ENCODE assay signal across 28 mouse cellular contexts in genomic region chr16:55134961-55135360, GRCm38 (mm10).
A peak's percentile ranks its signal among the peaks of the same experiment; 100 is the strongest.
DNase-seq lines count a peak whose midpoint lies in the region; ATAC-seq and TF ChIP-seq lines count a peak whose summit lies in the region.
"Had no signal": no experiment of that assay in that cellular context is flagged by ENCODE, and none has a peak within 500 bp of the region (broad histone marks: within the 10 kb centered on the region; RNA-seq: fewer than 3 reads in every experiment).

No protein-coding gene starts in this region.

- no peaks in the 10 kb centered on the region for H3K36me3 ChIP-seq in forebrain, embryonic 11.5 days (ENCODE audit: control insufficient read depth, insufficient read depth, low read length)
- no peaks in the 10 kb centered on the region for H3K36me3 ChIP-seq in forebrain, embryonic 16.5 days (ENCODE audit: control insufficient read depth, insufficient read depth)
- H3K36me3 ChIP-seq in forebrain, embryonic 14.5 days (ENCODE audit: control insufficient read depth, insufficient read depth, low read length) = no peaks in the 10 kb centered on the region
- H3K36me3 ChIP-seq in forebrain, embryonic 15.5 days = no peaks in the 10 kb centered on the region
- H3K36me3 ChIP-seq in kidney, adult 2 months (ENCODE audit: control insufficient read depth, insufficient read depth, low read length) = no peaks in the 10 kb centered on the region
- no peaks in the 10 kb centered on the region for H3K36me3 ChIP-seq in midbrain, postnatal 0 days (ENCODE audit: insufficient read depth, low read length)
- H3K36me3 ChIP-seq in midbrain, embryonic 15.5 days (replicated peaks) = no peaks in the 10 kb centered on the region
- H3K36me3 ChIP-seq: embryonic facial prominence, embryonic 13.5 days; embryonic facial prominence, embryonic 15.5 days; forebrain, embryonic 10.5 days; G1E had no signal

- H3K4me1 ChIP-seq in forebrain, embryonic 11.5 days (replicated peaks; ENCODE audit: control insufficient read depth, insufficient read depth, low read length) = no peaks in the 10 kb centered on the region
- H3K4me1 ChIP-seq in forebrain, embryonic 16.5 days (replicated peaks; ENCODE audit: control insufficient read depth, insufficient read depth, low read length) = no peaks in the 10 kb centered on the region
- no peaks in the 10 kb centered on the region for H3K4me1 ChIP-seq in forebrain, embryonic 14.5 days (ENCODE audit: control insufficient read depth, insufficient read depth, low read length)
- no peaks in the 10 kb centered on the region for H3K4me1 ChIP-seq in forebrain, embryonic 15.5 days
- H3K4me1 ChIP-seq in kidney, adult 2 months (ENCODE audit: control insufficient read depth, insufficient read depth, low read length) = no peaks in the 10 kb centered on the region
- no peaks in the 10 kb centered on the region for H3K4me1 ChIP-seq in midbrain, postnatal 0 days (ENCODE audit: insufficient read depth, low read length)
- H3K4me1 ChIP-seq in midbrain, embryonic 15.5 days = no peaks in the 10 kb centered on the region
- H3K4me1 ChIP-seq: embryonic facial prominence, embryonic 13.5 days; embryonic facial prominence, embryonic 15.5 days; forebrain, embryonic 10.5 days had no signal

- H3K4me3 ChIP-seq in forebrain, embryonic 11.5 days (ENCODE audit: low read depth, low read length) = no peak overlapping the region
- no peak overlapping the region for H3K4me3 ChIP-seq in forebrain, embryonic 16.5 days (replicated peaks; ENCODE audit: low read length)
- H3K4me3 ChIP-seq in forebrain, embryonic 14.5 days (ENCODE audit: low read depth, low read length) = no peak overlapping the region
- H3K4me3 ChIP-seq in forebrain, embryonic 15.5 days = no peak overlapping the region
- H3K4me3 ChIP-seq in kidney, adult 2 months (ENCODE audit: insufficient read depth, low read depth, low read length) = no peak overlapping the region
- H3K4me3 ChIP-seq in midbrain, postnatal 0 days (ENCODE audit: low read depth, low read length) = no peak overlapping the region
- no peak overlapping the region for H3K4me3 ChIP-seq in midbrain, embryonic 15.5 days
- H3K4me3 ChIP-seq: embryonic facial prominence, embryonic 13.5 days; embryonic facial prominence, embryonic 15.5 days; erythroblast, embryonic 14.5 days; forebrain, embryonic 10.5 days had no signal

- no peak for TF ChIP-seq POLR2A in kidney, adult 2 months (IDR thresholded peaks at IDR 0.05; ENCODE audit: low read depth, low read length)

- DNase-seq in forebrain, embryonic 11.5 days (ENCODE audit: low spot score) = no peak
- peak; percentile 13 for DNase-seq in forebrain, embryonic 14.5 days (ENCODE audit: low spot score)
- peak; percentile 7 for DNase-seq in kidney, adult 2 months
- no peak for DNase-seq in kidney, adult 8-10 months
- DNase-seq in midbrain, postnatal 0 days (ENCODE audit: low spot score) = peak; percentile 2
- DNase-seq: adrenal gland, adult 8-10 months; adrenal gland, postnatal 14 days; adrenal gland, postnatal 36 days; B cell, adult 2 months; cerebellum, adult 11 months; cerebellum, adult 18-20 months; cerebellum, adult 8-10 months; cerebellum, adult 9-11 months; cerebellum, postnatal 14 days; cerebellum, postnatal 36 days; embryo, embryonic 11 days had no signal

- H3K9ac ChIP-seq in forebrain, embryonic 11.5 days (ENCODE audit: low read length) = no peak overlapping the region
- H3K9ac ChIP-seq in forebrain, embryonic 16.5 days (replicated peaks; ENCODE audit: low read depth, low read length) = no peak overlapping the region
- no peak overlapping the region for H3K9ac ChIP-seq in forebrain, embryonic 14.5 days (ENCODE audit: low read length)
- no peak overlapping the region for H3K9ac ChIP-seq in forebrain, embryonic 15.5 days (replicated peaks)
- H3K9ac ChIP-seq in midbrain, postnatal 0 days (replicated peaks; ENCODE audit: low read length, poor library complexity, severe bottlenecking) = no peak overlapping the region
- H3K9ac ChIP-seq in midbrain, embryonic 15.5 days = no peak overlapping the region
- H3K9ac ChIP-seq: embryonic facial prominence, embryonic 13.5 days; embryonic facial prominence, embryonic 15.5 days had no signal

- H3K27ac ChIP-seq in forebrain, embryonic 11.5 days (ENCODE audit: low read depth, low read length) = no peak overlapping the region
- no peak overlapping the region for H3K27ac ChIP-seq in forebrain, embryonic 16.5 days (ENCODE audit: low read length)
- no peak overlapping the region for H3K27ac ChIP-seq in forebrain, embryonic 14.5 days (ENCODE audit: low read depth, low read length)
- H3K27ac ChIP-seq in forebrain, embryonic 15.5 days (replicated peaks) = no peak overlapping the region
- H3K27ac ChIP-seq in kidney, adult 2 months (ENCODE audit: insufficient read depth, low read depth, low read length) = no peak overlapping the region
- no peak overlapping the region for H3K27ac ChIP-seq in midbrain, postnatal 0 days (ENCODE audit: low read depth, low read length)
- H3K27ac ChIP-seq in midbrain, embryonic 15.5 days = no peak overlapping the region
- H3K27ac ChIP-seq: embryonic facial prominence, embryonic 13.5 days; embryonic facial prominence, embryonic 15.5 days; forebrain, embryonic 10.5 days had no signal

- ATAC-seq in forebrain, embryonic 11.5 days (replicated peaks; ENCODE audit: low FRiP score) = peak; percentile 71
- no peak for ATAC-seq in forebrain, embryonic 16.5 days
- 0 out of 2 replicates have a peak, but pooled peaks have one; percentile 54 for ATAC-seq in forebrain, embryonic 14.5 days
- ATAC-seq in forebrain, embryonic 15.5 days (replicated peaks) = no peak
- ATAC-seq in midbrain, postnatal 0 days (ENCODE audit: low FRiP score) = no peak
- ATAC-seq in midbrain, embryonic 15.5 days (replicated peaks) = no peak
- ATAC-seq: activated CD4-positive, CD25-positive, alpha-beta regulatory T cell, adult 4 months; CD4-positive, CD25-positive, alpha-beta regulatory T cell, adult 4 months; Patski had no signal

- no peak overlapping the region for H3K4me2 ChIP-seq in forebrain, embryonic 11.5 days (ENCODE audit: low read depth, low read length, severe bottlenecking)
- H3K4me2 ChIP-seq in forebrain, embryonic 16.5 days (ENCODE audit: low read length) = no peak overlapping the region
- no peak overlapping the region for H3K4me2 ChIP-seq in forebrain, embryonic 14.5 days (ENCODE audit: low read length)
- H3K4me2 ChIP-seq in forebrain, embryonic 15.5 days (replicated peaks) = no peak overlapping the region
- no peak overlapping the region for H3K4me2 ChIP-seq in midbrain, postnatal 0 days (ENCODE audit: low read depth, low read length, poor library complexity, severe bottlenecking)
- no peak overlapping the region for H3K4me2 ChIP-seq in midbrain, embryonic 15.5 days
- H3K4me2 ChIP-seq: embryonic facial prominence, embryonic 13.5 days; embryonic facial prominence, embryonic 15.5 days had no signal

- no peak for TF ChIP-seq CTCF in kidney, adult 2 months (conservative IDR thresholded peaks at IDR 0.05; ENCODE audit: insufficient read depth, insufficient read length, low read depth, low read length)
- no peak for TF ChIP-seq CTCF in midbrain, postnatal 0 days (IDR thresholded peaks at IDR 0.05)

- H3K9me3 ChIP-seq in forebrain, embryonic 11.5 days (ENCODE audit: control insufficient read depth, low read length) = no peaks in the 10 kb centered on the region
- no peaks in the 10 kb centered on the region for H3K9me3 ChIP-seq in forebrain, embryonic 16.5 days (ENCODE audit: control insufficient read depth, low read length)
- H3K9me3 ChIP-seq in forebrain, embryonic 14.5 days (replicated peaks; ENCODE audit: control insufficient read depth, low read length) = no peaks in the 10 kb centered on the region
- H3K9me3 ChIP-seq in forebrain, embryonic 15.5 days = no peaks in the 10 kb centered on the region
- no peaks in the 10 kb centered on the region for H3K9me3 ChIP-seq in midbrain, postnatal 0 days (ENCODE audit: low read length)
- H3K9me3 ChIP-seq in midbrain, embryonic 15.5 days = no peaks in the 10 kb centered on the region
- H3K9me3 ChIP-seq: embryonic facial prominence, embryonic 13.5 days; embryonic facial prominence, embryonic 15.5 days; forebrain, embryonic 10.5 days had no signal

- H3K27me3 ChIP-seq in forebrain, embryonic 11.5 days (ENCODE audit: control insufficient read depth, insufficient read depth, low read length) = no peaks in the 10 kb centered on the region
- no peaks in the 10 kb centered on the region for H3K27me3 ChIP-seq in forebrain, embryonic 16.5 days (replicated peaks; ENCODE audit: control insufficient read depth, insufficient read depth, low read length)
- H3K27me3 ChIP-seq in forebrain, embryonic 14.5 days (replicated peaks; ENCODE audit: control insufficient read depth, insufficient read depth, low read length) = no peaks in the 10 kb centered on the region
- no peaks in the 10 kb centered on the region for H3K27me3 ChIP-seq in forebrain, embryonic 15.5 days
- no peaks in the 10 kb centered on the region for H3K27me3 ChIP-seq in kidney, adult 2 months (replicated peaks; ENCODE audit: control insufficient read depth, insufficient read depth, low read length)
- no peaks in the 10 kb centered on the region for H3K27me3 ChIP-seq in midbrain, postnatal 0 days (ENCODE audit: insufficient read depth, low read length)
- no peaks in the 10 kb centered on the region for H3K27me3 ChIP-seq in midbrain, embryonic 15.5 days (replicated peaks)
- H3K27me3 ChIP-seq: CH12.LX; embryonic facial prominence, embryonic 13.5 days; embryonic facial prominence, embryonic 15.5 days had no signal

Comparison
In these comparisons a context has a peak if more than half of its experiments do, and no peak if none do; other contexts are left out.
1. ATAC-seq: peak in forebrain, embryonic 11.5 days (single experiment) and forebrain, embryonic 14.5 days (single experiment); none in forebrain, embryonic 16.5 days (single experiment), forebrain, embryonic 15.5 days (single experiment), midbrain, postnatal 0 days (single experiment) and midbrain, embryonic 15.5 days (single experiment).
2. DNase-seq: peak in forebrain, embryonic 14.5 days (single experiment), kidney, adult 2 months (single experiment) and midbrain, postnatal 0 days (single experiment); none in forebrain, embryonic 11.5 days (single experiment) and kidney, adult 8-10 months (0 of 2).